Mouse (Mus musculus): ENCODE measurements at regions not wholly inside any gene's neighbourhood (a gene's known extent, or its start where the extent isn't known, plus 50 kb on each side); places are given as distances from the start of the nearest gene placed in this dataset.

DNA sequence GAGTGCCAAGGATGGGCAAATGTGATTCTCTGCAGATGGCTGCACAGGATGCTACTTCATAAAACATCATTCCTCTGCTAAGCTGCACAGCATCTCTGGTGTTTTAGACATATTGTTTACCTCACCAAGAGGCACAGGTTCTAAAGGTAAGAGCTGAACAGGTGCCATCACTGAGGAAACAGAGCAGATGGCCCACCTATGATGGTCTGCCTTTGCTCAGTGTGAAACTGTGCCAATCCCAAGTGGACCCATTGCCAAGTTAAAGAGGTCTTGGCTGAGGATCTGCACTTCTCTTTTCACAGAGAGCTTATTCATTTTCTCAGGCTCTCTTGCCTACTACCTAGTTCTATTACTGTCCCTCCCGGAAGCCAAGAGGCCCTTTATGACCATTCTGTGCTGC is 494.3 kb downstream of the Elavl2 start:
- Histone ChIP-seq H3K4me1 (ENCODE audit: control insufficient read depth in 1 of 2, insufficient read depth in 2 of 2) (no peaks in the 10 kb centered on the region), H3K36me3 (replicated peaks in 1 of 2; ENCODE audit: control insufficient read depth in 1 of 2, insufficient read depth in 1 of 2, low read length in 1 of 2) (no peaks in the 10 kb centered on the region), H3K27me3 (replicated peaks) (no peaks in the 10 kb centered on the region), H3K9ac (ENCODE audit: insufficient read depth, low read depth) (no peak overlapping the region), H3K9me3 (replicated peaks; ENCODE audit: low read length) (peaks cover 21% of the 10 kb centered on the region), H3K79me2 (replicated peaks; ENCODE audit: control insufficient read depth, extremely low read depth, insufficient read depth, poor library complexity, severe bottlenecking) (no peaks in the 10 kb centered on the region), H3K27ac (ENCODE audit: insufficient read depth, low read depth) (no peak overlapping the region), H3K4me2 (ENCODE audit: insufficient read depth, low read depth, poor library complexity, severe bottlenecking) (no peak overlapping the region), H3K4me3 (replicated peaks in 1 of 3; ENCODE audit: low read depth in 2 of 3, low read length in 2 of 3, poor library complexity in 1 of 3) (no peak overlapping the region)
- dilution Hi-C loops (cut with MboI; ENCODE audit: extremely low pct_ligation_motif_present, extremely low pct_unique_long_range_greater_than_20kb, low sequenced_read_pairs) (no loop called here), in situ Hi-C loops (cut with MboI; ENCODE audit: low pct_ligation_motif_present, low pct_unique_long_range_greater_than_20kb, low sequenced_read_pairs) (no loop called here)
- no peak for DNase-seq (ENCODE audit: extremely low read depth)
- TF ChIP-seq NELFE (IDR thresholded peaks at IDR 0.05; ENCODE audit: low read depth, low read length): no peak
- TF ChIP-seq EP300 (IDR thresholded peaks at IDR 0.05; ENCODE audit: low read length): no peak
- TF ChIP-seq ZC3H11A (IDR thresholded peaks at IDR 0.05; ENCODE audit: low read depth, low read length): no peak
- TF ChIP-seq ZKSCAN1 (IDR thresholded peaks at IDR 0.05; ENCODE audit: borderline replicate concordance, low read depth, low read length): no peak
- TF ChIP-seq JUND (conservative IDR thresholded peaks at IDR 0.05; ENCODE audit: low read depth, low read length): no peak
- no peak for TF ChIP-seq POLR2A (IDR thresholded peaks at IDR 0.05; ENCODE audit: low read depth, low read length)

DNA sequence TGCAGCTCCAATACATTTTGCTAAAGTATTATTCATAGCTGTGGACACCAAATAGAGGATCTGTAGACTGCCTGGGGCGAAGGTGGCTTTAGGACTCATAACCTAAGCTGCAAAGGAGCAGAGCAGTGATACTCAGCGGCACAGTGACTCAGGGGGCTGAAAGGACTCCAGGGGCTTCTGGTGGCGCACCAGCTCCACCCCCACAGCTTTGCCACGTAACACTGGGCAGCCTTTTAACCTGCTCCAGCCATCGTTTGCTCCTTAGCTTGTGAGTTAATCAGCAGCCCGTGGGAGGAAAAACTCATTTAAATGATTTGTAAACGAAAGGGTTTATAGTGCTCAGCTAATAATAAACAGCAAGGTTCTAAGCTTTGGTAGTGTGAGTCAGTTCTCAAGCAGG is 532.4 kb downstream of the Elavl2 start:
- TF ChIP-seq KAT2A (IDR thresholded peaks at IDR 0.05; ENCODE audit: insufficient replicate concordance, low read length) (no peak), GABPA (IDR thresholded peaks at IDR 0.05; ENCODE audit: insufficient replicate concordance, low read depth, low read length) (no peak)
- H3K4me3 ChIP-seq (replicated peaks in 1 of 3; ENCODE audit: low read depth in 2 of 3, low read length in 2 of 3, poor library complexity in 1 of 3): no peak overlapping the region
- in situ Hi-C loops (cut with MboI; ENCODE audit: low pct_ligation_motif_present, low pct_unique_long_range_greater_than_20kb, low sequenced_read_pairs) (no loop called here), dilution Hi-C loops (cut with MboI; ENCODE audit: extremely low pct_ligation_motif_present, extremely low pct_unique_long_range_greater_than_20kb, low sequenced_read_pairs) (no loop called here)
- H3K4me1 ChIP-seq (ENCODE audit: control insufficient read depth in 1 of 2, insufficient read depth in 2 of 2): no peaks in the 10 kb centered on the region
- H3K79me2 ChIP-seq (replicated peaks; ENCODE audit: control insufficient read depth, extremely low read depth, insufficient read depth, poor library complexity, severe bottlenecking): no peaks in the 10 kb centered on the region
- H3K9ac ChIP-seq (ENCODE audit: insufficient read depth, low read depth): no peak overlapping the region
- H3K4me2 ChIP-seq (ENCODE audit: insufficient read depth, low read depth, poor library complexity, severe bottlenecking): no peak overlapping the region
- H3K27ac ChIP-seq (ENCODE audit: insufficient read depth, low read depth): no peak overlapping the region
- DNase-seq (ENCODE audit: extremely low read depth): no peak
- no peaks in the 10 kb centered on the region for H3K27me3 ChIP-seq (replicated peaks)
- no peaks in the 10 kb centered on the region for H3K36me3 ChIP-seq (replicated peaks in 1 of 2; ENCODE audit: control insufficient read depth in 1 of 2, insufficient read depth in 1 of 2, low read length in 1 of 2)
- H3K9me3 ChIP-seq (replicated peaks; ENCODE audit: low read length): peaks cover 42% of the 10 kb centered on the region

- Histone ChIP-seq H3K4me1 (ENCODE audit: control insufficient read depth in 1 of 2, insufficient read depth in 2 of 2) (no peaks in the 10 kb centered on the region), H3K9ac (ENCODE audit: insufficient read depth, low read depth) (no peak overlapping the region), H3K27ac (ENCODE audit: insufficient read depth, low read depth) (no peak overlapping the region), H3K79me2 (replicated peaks; ENCODE audit: control insufficient read depth, extremely low read depth, insufficient read depth, poor library complexity, severe bottlenecking) (no peaks in the 10 kb centered on the region), H3K4me3 (replicated peaks in 1 of 3; ENCODE audit: low read depth in 2 of 3, low read length in 2 of 3, poor library complexity in 1 of 3) (no peak overlapping the region), H3K4me2 (ENCODE audit: insufficient read depth, low read depth, poor library complexity, severe bottlenecking) (no peak overlapping the region), H3K36me3 (replicated peaks in 1 of 2; ENCODE audit: control insufficient read depth in 1 of 2, insufficient read depth in 1 of 2, low read length in 1 of 2) (no peaks in the 10 kb centered on the region), H3K9me3 (replicated peaks; ENCODE audit: low read length) (peaks cover 24% of the 10 kb centered on the region), H3K27me3 (replicated peaks) (no peaks in the 10 kb centered on the region)
- dilution Hi-C loops (cut with MboI; ENCODE audit: extremely low pct_ligation_motif_present, extremely low pct_unique_long_range_greater_than_20kb, low sequenced_read_pairs): no loop called here
- DNase-seq (ENCODE audit: extremely low read depth): no peak
- TF ChIP-seq EP300 (IDR thresholded peaks at IDR 0.05; ENCODE audit: low read length) (no peak), MAX (IDR thresholded peaks at IDR 0.05; ENCODE audit: low read length) (no peak), JUND (conservative IDR thresholded peaks at IDR 0.05; ENCODE audit: low read depth, low read length) (no peak), POLR2A (IDR thresholded peaks at IDR 0.05; ENCODE audit: low read depth, low read length) (no peak), MAZ (IDR thresholded peaks at IDR 0.05; ENCODE audit: low read depth, low read length) (no peak)
- in situ Hi-C loops (cut with MboI; ENCODE audit: low pct_ligation_motif_present, low pct_unique_long_range_greater_than_20kb, low sequenced_read_pairs): no loop called here
Measured at GRCm38 (mm10) chr4:90860854-90861253, 539.7 kb downstream of the Elavl2 start.

Data from CH12.LX (cell line).